Mouse (Mus musculus) bone marrow macrophage, adult 2 months (primary cell): Measurements from ENCODE around the gene Arhgap42.

ENCODE experiments used
- CTCF ChIP-seq: IDR thresholded peaks from 2 replicates; pipeline ENCODE4 v1.5.1; 2012; ENCODE audit warnings: low read depth, mild to moderate bottlenecking, low read length, moderate library complexity
- POLR2A ChIP-seq: IDR thresholded peaks from 2 replicates; pipeline ENCODE4 v1.6.1; 2012; ENCODE audit warnings: mild to moderate bottlenecking, low read depth, low read length, borderline replicate concordance

GRCm38 (mm10) chr9:9210464-9210863 is 28.4 kb downstream of the Arhgap42 start:
- TF ChIP-seq CTCF (no peak), POLR2A (no peak)
